Mouse (Mus musculus): Measurements from ENCODE around the gene Psg28. TPM values are rescaled to one million over a fixed set of nuclear protein-coding genes. Genes with fewer than 3 reads are reported as not detected.
"Not testable (repeated sequence)": the region's sequence is repeated elsewhere in the genome, so short reads cannot be mapped to it uniquely, and the experiment has no call there.

Psg28 gene
- not detected in 2 replicates for polyA plus RNA-seq (2016; fragmentation: Nextera tagmentation; extraction: Ambion mirVana)

DNA sequence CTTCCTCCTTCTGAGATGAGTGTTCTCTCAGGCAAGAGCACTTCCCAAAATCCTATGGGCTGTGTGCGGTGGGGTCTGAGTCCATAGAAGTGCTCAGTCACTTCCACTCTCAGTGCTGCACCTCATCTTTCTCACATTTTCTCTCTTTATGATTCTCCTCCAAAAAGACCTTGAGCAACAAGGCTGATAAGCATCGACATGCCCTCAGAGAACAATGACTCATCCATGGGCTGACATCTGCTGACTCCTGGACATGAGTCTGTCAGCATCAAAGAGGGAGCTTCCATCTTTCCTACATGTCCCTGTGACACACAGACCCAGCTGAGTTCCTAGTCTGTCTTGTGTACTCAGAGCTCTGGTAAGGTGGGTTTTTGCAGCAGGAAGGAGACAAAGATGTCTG is at the start of gene Psg28:
Gene Psg28 (minus strand): TSS at position 101 of the 400 bp plus-strand sequence.
- H3K4me2 ChIP-seq (replicated peaks); H3K27ac ChIP-seq; H3K4me3 ChIP-seq; H3K4me1 ChIP-seq; H3K9ac ChIP-seq; ATAC-seq (ENCODE audit: low FRiP score); H3K27me3 ChIP-seq; H3K36me3 ChIP-seq: not testable (repeated sequence)
- WGBS, result 82% methylated on average over 2 of the region's 2 CpGs
- peaks cover 25% of the 10 kb centered on the region for H3K9me3 ChIP-seq (replicated peaks)

DNA sequence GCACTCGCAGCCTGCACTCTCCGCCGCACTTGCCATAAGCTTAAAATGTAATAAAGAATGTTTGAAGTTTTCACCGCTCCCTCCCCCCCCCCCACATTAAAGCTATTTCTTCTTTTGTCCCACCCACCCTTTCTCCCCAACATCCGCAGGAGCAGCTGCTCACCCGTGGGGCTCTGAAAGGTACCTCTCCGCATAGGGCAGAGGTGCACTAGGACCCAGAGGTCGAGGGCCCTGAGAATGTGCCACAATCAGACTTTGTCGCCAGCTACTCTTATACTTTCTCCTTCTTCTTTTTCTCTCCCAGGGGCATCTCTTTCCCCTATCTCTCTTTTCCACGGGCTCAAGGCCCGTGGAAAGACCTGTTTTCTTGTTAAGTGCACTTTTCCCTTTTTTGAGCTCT is 28.4 kb downstream of the Psg28 start:
- no peak for ATAC-seq (ENCODE audit: low FRiP score)
- H3K27me3 ChIP-seq, result no peaks in the 10 kb centered on the region
- H3K9me3 ChIP-seq (replicated peaks), result peaks cover 19% of the 10 kb centered on the region
- no peaks in the 10 kb centered on the region for H3K4me1 ChIP-seq
- peak overlapping the region; percentile 23 for H3K4me3 ChIP-seq
- H3K36me3 ChIP-seq, result no peaks in the 10 kb centered on the region
- WGBS, result 40% methylated on average over 11 of the region's 11 CpGs
- 0 out of 2 replicates have a peak overlapping the region, but pooled peaks have one; percentile 52 for H3K27ac ChIP-seq
- H3K9ac ChIP-seq, result no peak overlapping the region
- 0 out of 2 replicates have a peak overlapping the region, but pooled peaks have one; percentile 19 for H3K4me2 ChIP-seq (replicated peaks)

DNA sequence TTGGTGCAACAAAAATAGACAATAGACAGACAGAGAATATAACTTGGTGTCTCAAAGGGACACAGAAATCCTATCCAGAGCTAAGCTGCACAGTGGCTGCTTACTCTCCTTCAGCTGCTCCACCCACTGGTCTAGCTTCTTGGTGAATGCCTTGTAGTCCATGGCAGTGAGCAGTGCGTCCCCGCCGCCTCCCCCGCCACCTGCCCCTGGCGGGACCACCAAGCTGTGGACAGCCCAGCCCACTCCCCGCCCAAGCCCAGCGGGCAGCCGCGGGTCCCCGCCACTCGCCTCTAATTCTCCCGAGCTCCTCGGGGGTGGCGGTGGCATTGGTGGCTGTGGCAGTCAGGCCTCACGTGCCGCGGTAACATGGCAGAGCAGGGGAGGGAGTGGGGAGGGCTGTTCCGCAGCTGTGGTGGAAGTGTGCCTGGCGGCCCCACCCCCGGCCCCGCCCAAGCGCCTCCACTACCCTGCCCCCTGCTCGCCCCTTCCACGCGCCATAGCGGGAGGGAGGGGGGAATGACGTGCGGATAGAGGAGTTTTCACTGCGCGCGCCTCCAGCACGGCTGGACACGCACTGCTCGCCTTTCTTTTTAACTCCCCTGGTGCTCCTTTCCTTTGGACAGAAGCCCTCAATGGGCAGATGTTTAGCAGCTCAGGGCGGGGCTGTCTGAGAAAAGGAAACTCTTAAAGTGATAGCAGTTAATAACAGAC is 29.2 kb downstream of the Psg28 start:
- peak; percentile 85 for ATAC-seq (ENCODE audit: low FRiP score)
- no peak overlapping the region for H3K9ac ChIP-seq
- H3K27ac ChIP-seq, result peak overlapping the region; percentile 52

DNA sequence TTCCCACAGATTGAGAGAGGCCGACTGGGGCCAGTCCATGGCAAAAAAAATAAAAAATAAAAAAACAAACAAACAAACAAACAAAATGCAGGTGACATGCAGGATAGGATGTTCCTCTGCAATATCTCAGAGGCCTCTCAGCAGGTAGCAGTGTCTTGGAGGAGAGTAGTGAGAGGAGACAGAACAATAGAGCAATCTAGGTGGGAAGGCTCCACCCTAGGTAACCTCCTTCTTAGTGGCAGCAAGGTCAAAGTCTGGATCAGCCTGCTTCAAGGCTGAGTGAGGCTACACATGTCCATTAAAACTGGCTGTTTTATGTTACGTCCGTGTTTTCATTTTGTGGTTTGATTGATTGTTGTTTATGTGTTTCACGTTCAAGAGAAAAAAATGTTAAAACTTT is 40.4 kb downstream of the Psg28 start:
- not testable (repeated sequence) for H3K27me3 ChIP-seq; H3K36me3 ChIP-seq; H3K9ac ChIP-seq; ATAC-seq (ENCODE audit: low FRiP score); H3K4me1 ChIP-seq; H3K4me2 ChIP-seq (replicated peaks); H3K4me3 ChIP-seq; H3K27ac ChIP-seq
- 85% methylated on average over 4 of the region's 4 CpGs for WGBS
- peaks cover 21% of the 10 kb centered on the region for H3K9me3 ChIP-seq (replicated peaks)

More for the DNA sequence above, 29.2 kb downstream of the Psg28 start:
- Histone ChIP-seq H3K9me3 (replicated peaks) (peaks cover 15% of the 10 kb centered on the region), H3K36me3 (no peaks in the 10 kb centered on the region), H3K4me3 (peak overlapping the region; percentile 23), H3K4me1 (no peaks in the 10 kb centered on the region), H3K4me2 (replicated peaks) (0 out of 2 replicates have a peak overlapping the region, but pooled peaks have one; percentile 19), H3K27me3 (no peaks in the 10 kb centered on the region)
- WGBS, result 49% methylated on average over 28 of the region's 35 CpGs

DNA sequence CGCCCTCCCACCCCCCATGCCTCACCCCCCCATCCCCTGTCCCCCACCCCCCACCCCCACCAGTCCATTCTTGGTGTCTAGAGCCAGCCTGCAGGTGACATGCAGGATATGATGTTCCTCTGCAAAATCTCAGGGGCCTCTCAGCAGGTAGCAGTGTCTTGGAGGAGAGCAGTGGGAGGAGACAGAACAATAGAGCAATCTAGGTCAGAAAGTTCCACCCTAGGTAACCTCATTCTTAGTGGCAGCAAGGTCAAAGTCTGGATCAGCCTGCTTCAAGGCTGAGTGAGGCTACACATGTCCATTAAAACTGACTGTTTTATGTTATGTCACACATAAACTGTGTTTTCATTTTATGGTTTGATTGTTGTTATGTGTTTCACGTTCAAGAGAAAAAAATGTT is 53.5 kb downstream of the Psg28 start:
- Histone ChIP-seq H3K27ac (no peak overlapping the region), H3K4me3 (no peak overlapping the region), H3K4me1 (no peaks in the 10 kb centered on the region), H3K9ac (no peak overlapping the region), H3K9me3 (replicated peaks) (peaks cover 42% of the 10 kb centered on the region), H3K27me3 (no peaks in the 10 kb centered on the region), H3K4me2 (replicated peaks) (no peak overlapping the region), H3K36me3 (no peaks in the 10 kb centered on the region)
- ATAC-seq (ENCODE audit: low FRiP score), result no peak
- 56% methylated on average over 2 of the region's 2 CpGs for whole genome bisulfite sequencing

Small RNA genes within 50 kb of the gene (microRNA-seq; reads per million reads assigned to microRNA genes)
- not detected for gene Gm24715

Other genes starting within 250 kb of the Psg28 start
- not detected in 2 replicates for gene Mill1, start 186.7 kb downstream of the Psg28 start, polyA plus RNA-seq (2016; fragmentation: Nextera tagmentation; extraction: Ambion mirVana)
- not detected in 2 replicates for gene Psg18, start 77.0 kb downstream of the Psg28 start, polyA plus RNA-seq (2016; fragmentation: Nextera tagmentation; extraction: Ambion mirVana)
- not detected in 2 replicates for gene Psg26, start 52.1 kb upstream of the Psg28 start, polyA plus RNA-seq (2016; fragmentation: Nextera tagmentation; extraction: Ambion mirVana)
- gene Psg25, start 100.2 kb upstream of the Psg28 start, polyA plus RNA-seq (2016; fragmentation: Nextera tagmentation; extraction: Ambion mirVana), result not detected in 2 replicates
- not detected in 2 replicates for gene Psg27, start 135.3 kb upstream of the Psg28 start, polyA plus RNA-seq (2016; fragmentation: Nextera tagmentation; extraction: Ambion mirVana)
- gene Psg23, start 184.5 kb upstream of the Psg28 start, polyA plus RNA-seq (2016; fragmentation: Nextera tagmentation; extraction: Ambion mirVana), result not detected in 2 replicates
- gene Psg21, start 224.7 kb upstream of the Psg28 start, polyA plus RNA-seq (2016; fragmentation: Nextera tagmentation; extraction: Ambion mirVana), result not detected in 2 replicates